Mouse (Mus musculus) forebrain, embryonic 16.5 days (tissue): ENCODE results near the gene Uvssa. TPM values are rescaled to one million over a fixed set of nuclear protein-coding genes. Genes with fewer than 3 reads are reported as not detected.

Experiments
- ATAC-seq: fragments of 200-750 bp; cut with Nextera tagmentation; 2 replicates; pipeline ENCODE4 v1.8.0; 2017; ENCODE audit warnings: mild to moderate bottlenecking, moderate library complexity
- H3K27ac ChIP-seq: fragments of 300-500 bp; sonication (generic); 2 replicates; pipeline ENCODE4 v1.5.1; 2014; ENCODE audit warnings: low read length, control low read depth
- H3K27me3 ChIP-seq: fragments of 300-500 bp; sonication (generic); replicated peaks from 2 replicates; pipeline ENCODE4 v1.6.1; 2014; ENCODE audit warnings: low read length; ENCODE audit not compliant: control insufficient read depth, insufficient read depth
- H3K36me3 ChIP-seq: fragments of 300-500 bp; sonication (generic); 2 replicates; pipeline ENCODE4 v1.6.1; 2014; ENCODE audit not compliant: control insufficient read depth, insufficient read depth
- H3K4me1 ChIP-seq: fragments of 300-500 bp; sonication (generic); replicated peaks from 2 replicates; pipeline ENCODE4 v1.6.1; 2014; ENCODE audit warnings: low read length; ENCODE audit not compliant: control insufficient read depth, insufficient read depth
- H3K4me2 ChIP-seq: fragments of 300-500 bp; sonication (generic); 2 replicates; pipeline ENCODE4 v1.6.1; 2014; ENCODE audit warnings: mild to moderate bottlenecking, low read length, control low read depth
- H3K4me3 ChIP-seq: fragments of 300-500 bp; sonication (generic); replicated peaks from 2 replicates; pipeline ENCODE4 v1.5.1; 2014; ENCODE audit warnings: mild to moderate bottlenecking, low read length, control low read depth
- H3K9ac ChIP-seq: fragments of 300-500 bp; sonication (generic); replicated peaks from 2 replicates; pipeline ENCODE4 v1.6.1; 2014; ENCODE audit warnings: low read depth, low read length, control low read depth
- H3K9me3 ChIP-seq: fragments of 300-500 bp; sonication (generic); 2 replicates; pipeline ENCODE4 v1.6.1; 2016; ENCODE audit warnings: low read length; ENCODE audit not compliant: control insufficient read depth
- WGBS: fragments of 180-500 bp; shearing (Covaris S2); extraction: QIAGEN DNeasy Blood & Tissue Kit; methylation state at CpG from one replicate; pipeline ENCODE4 v1.1.7; 2014; 5-methylcytosine and 5-hydroxymethylcytosine counted together
- polyA plus RNA-seq: library from polyadenylated mRNA; unstranded; fragments of >200 nt; fragmentation: Nextera tagmentation; extraction: Ambion mirVana; gene quantifications from 2 replicates; pipeline ENCODE4 v1.2.1, GENCODE M21; 2015

Uvssa gene
- polyA plus RNA-seq, 1 experiment from 2014 or later: 8.7 TPM

GRCm38 (mm10) chr5:33344070-33344469 lies 34.3 kb upstream of the Uvssa start:
- H3K36me3 ChIP-seq: peaks cover 4% of the 10 kb centered on the region; the same call in 1 of the 2 replicates
- H3K4me2 ChIP-seq: no peak overlapping the region
- whole genome bisulfite sequencing: over 99% methylated on average over 3 of the region's 3 CpGs
- H3K9ac ChIP-seq: no peak overlapping the region
- no peak overlapping the region for H3K4me3 ChIP-seq
- H3K4me1 ChIP-seq: no peaks in the 10 kb centered on the region
- H3K27me3 ChIP-seq: no peaks in the 10 kb centered on the region
- H3K27ac ChIP-seq: no peak overlapping the region
- ATAC-seq: no peak
- H3K9me3 ChIP-seq: no peaks in the 10 kb centered on the region

- H3K9ac ChIP-seq: no peak overlapping the region
- H3K4me1 ChIP-seq: no peaks in the 10 kb centered on the region
- H3K36me3 ChIP-seq: peaks cover 4% of the 10 kb centered on the region; the same call in 1 of the 2 replicates
- H3K9me3 ChIP-seq: no peaks in the 10 kb centered on the region
- no peak for ATAC-seq
- no peak overlapping the region for H3K27ac ChIP-seq
- no peaks in the 10 kb centered on the region for H3K27me3 ChIP-seq
- H3K4me2 ChIP-seq: no peak overlapping the region
- no peak overlapping the region for H3K4me3 ChIP-seq
- WGBS: 66% methylated on average over 3 of the region's 3 CpGs
These were observed 30.7 kb upstream of the Uvssa start for GRCm38 (mm10) chr5:33347620-33348019.

DNA sequence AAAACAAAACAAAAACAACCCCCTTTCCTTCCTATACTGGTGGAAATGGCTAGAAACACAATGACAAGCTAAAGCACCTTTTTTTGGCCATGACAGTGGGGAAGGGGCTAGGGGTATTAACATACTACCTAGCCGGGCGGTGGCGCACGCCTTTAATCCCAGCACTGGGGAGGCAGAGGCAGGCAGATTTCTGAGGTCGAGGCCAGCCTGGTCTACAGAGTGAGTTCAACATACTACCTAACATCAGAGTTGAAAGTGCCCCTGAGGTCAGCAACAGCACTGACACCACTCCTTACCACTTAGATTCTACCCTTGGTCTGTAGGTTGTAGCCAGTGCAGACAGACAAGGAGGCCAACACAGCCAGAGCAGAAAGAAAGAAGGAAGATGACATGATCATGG lies 29.1 kb upstream of the Uvssa start:
- no peak for ATAC-seq

DNA sequence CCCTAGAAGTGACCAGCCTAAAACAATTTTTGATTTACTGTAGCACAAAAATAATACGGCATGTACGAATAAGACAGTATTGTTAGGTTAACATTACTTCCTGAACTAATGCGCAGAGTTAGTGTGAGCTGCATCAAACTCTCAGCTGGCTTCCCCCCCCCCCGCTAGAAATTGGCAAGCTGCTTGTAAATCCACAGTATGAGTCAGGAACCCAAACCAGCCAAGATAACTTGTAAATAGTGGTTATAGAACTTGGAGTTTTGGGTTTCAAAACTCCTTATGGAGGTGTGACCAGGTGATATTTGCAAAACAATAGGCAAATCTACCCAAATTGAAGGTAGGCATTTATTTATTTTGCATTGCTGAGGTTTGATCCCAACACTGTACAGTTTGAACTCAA lies 28.6 kb upstream of the Uvssa start:
- Histone ChIP-seq H3K9me3 (no peaks in the 10 kb centered on the region), H3K4me3 (no peak overlapping the region), H3K9ac (no peak overlapping the region), H3K27ac (no peak overlapping the region), H3K27me3 (no peaks in the 10 kb centered on the region), H3K36me3 (peaks cover 3% of the 10 kb centered on the region; the same call in 1 of the 2 replicates), H3K4me2 (no peak overlapping the region), H3K4me1 (no peaks in the 10 kb centered on the region)
- WGBS: 75% methylated on average over 4 of the region's 4 CpGs
- no peak for ATAC-seq

More for the DNA sequence above, 29.1 kb upstream of the Uvssa start:
- no peak overlapping the region for H3K4me3 ChIP-seq
- peaks cover 4% of the 10 kb centered on the region; the same call in 1 of the 2 replicates for H3K36me3 ChIP-seq
- no peaks in the 10 kb centered on the region for H3K4me1 ChIP-seq
- H3K27me3 ChIP-seq: no peaks in the 10 kb centered on the region
- 97% methylated on average over 5 of the region's 5 CpGs for WGBS
- no peak overlapping the region for H3K4me2 ChIP-seq
- H3K9me3 ChIP-seq: no peaks in the 10 kb centered on the region
- H3K9ac ChIP-seq: no peak overlapping the region
- H3K27ac ChIP-seq: no peak overlapping the region

- Histone ChIP-seq H3K9ac (no peak overlapping the region), H3K9me3 (no peaks in the 10 kb centered on the region), H3K27ac (no peak overlapping the region), H3K4me2 (no peak overlapping the region), H3K27me3 (no peaks in the 10 kb centered on the region), H3K36me3 (no peaks in the 10 kb centered on the region), H3K4me1 (no peaks in the 10 kb centered on the region), H3K4me3 (no peak overlapping the region)
- ATAC-seq: no peak
- WGBS: 90% methylated on average over 3 of the region's 3 CpGs
These were observed 26.6 kb upstream of the Uvssa start for GRCm38 (mm10) chr5:33351556-33352272.

- H3K9me3 ChIP-seq: no peaks in the 10 kb centered on the region
- ATAC-seq: no peak
- H3K4me1 ChIP-seq: no peaks in the 10 kb centered on the region
- 80% methylated on average over 8 of the region's 8 CpGs for WGBS
- H3K27me3 ChIP-seq: no peaks in the 10 kb centered on the region
- H3K4me2 ChIP-seq: no peak overlapping the region
- no peaks in the 10 kb centered on the region for H3K36me3 ChIP-seq
- no peak overlapping the region for H3K27ac ChIP-seq
- no peak overlapping the region for H3K9ac ChIP-seq
- no peak overlapping the region for H3K4me3 ChIP-seq
These were observed 26.1 kb upstream of the Uvssa start for GRCm38 (mm10) chr5:33352273-33352645.

DNA sequence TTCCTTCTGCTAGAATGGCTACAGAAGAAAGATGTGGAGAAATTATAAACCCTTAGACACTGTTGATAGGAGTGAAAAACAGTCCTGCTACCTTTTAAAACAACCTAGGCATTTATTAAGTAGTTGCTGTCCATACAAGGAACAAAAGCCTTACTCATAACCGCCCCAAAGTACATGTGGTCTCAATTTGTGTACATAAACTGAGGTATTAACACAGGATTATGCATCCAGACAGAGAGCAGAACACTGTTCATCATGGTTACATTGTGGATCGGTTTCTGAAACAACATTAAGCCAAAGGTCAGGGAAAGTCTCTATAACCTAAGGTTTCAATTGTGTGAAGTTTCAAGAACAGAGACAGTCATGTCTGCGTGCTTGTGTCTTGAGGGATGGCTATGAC lies 25.3 kb upstream of the Uvssa start:
- no peak for ATAC-seq
- no peak overlapping the region for H3K4me2 ChIP-seq
- no peaks in the 10 kb centered on the region for H3K27me3 ChIP-seq
- no peak overlapping the region for H3K27ac ChIP-seq
- no peaks in the 10 kb centered on the region for H3K36me3 ChIP-seq
- WGBS: 88% methylated on average over 3 of the region's 3 CpGs
- H3K9me3 ChIP-seq: no peaks in the 10 kb centered on the region
- no peak overlapping the region for H3K4me3 ChIP-seq
- H3K9ac ChIP-seq: no peak overlapping the region
- no peaks in the 10 kb centered on the region for H3K4me1 ChIP-seq

DNA sequence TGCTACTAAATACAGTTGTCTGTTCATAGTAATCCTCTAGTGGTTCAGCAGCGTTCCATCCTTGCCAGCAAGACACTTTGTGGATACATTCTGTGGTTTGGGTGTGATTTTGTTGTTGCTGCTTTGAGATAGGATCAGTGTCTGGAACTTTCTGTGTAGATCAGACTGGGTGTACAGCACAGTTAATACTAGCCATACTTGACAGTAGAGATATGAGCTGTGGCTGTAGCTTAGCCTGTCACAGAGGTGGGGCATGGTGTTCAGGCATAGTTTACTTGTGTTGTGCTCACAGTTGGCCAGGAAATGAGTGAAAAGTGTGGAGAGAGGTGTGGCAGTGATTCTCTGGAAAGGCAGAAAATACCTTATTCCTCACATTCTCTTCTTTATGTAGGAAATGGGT lies 20.9 kb upstream of the Uvssa start:
- H3K27ac ChIP-seq: no peak overlapping the region
- WGBS: 93% methylated on average over 1 of the region's 1 CpGs
- no peaks in the 10 kb centered on the region for H3K27me3 ChIP-seq
- peaks cover 19% of the 10 kb centered on the region; the same call in 1 of the 2 replicates for H3K36me3 ChIP-seq
- no peaks in the 10 kb centered on the region for H3K4me1 ChIP-seq
- H3K4me2 ChIP-seq: no peak overlapping the region
- H3K9me3 ChIP-seq: no peaks in the 10 kb centered on the region
- H3K4me3 ChIP-seq: no peak overlapping the region
- no peak for ATAC-seq
- no peak overlapping the region for H3K9ac ChIP-seq

- 99% methylated on average over 4 of the region's 4 CpGs for WGBS
- no peak overlapping the region for H3K27ac ChIP-seq
- no peaks in the 10 kb centered on the region for H3K4me1 ChIP-seq
- no peak for ATAC-seq
- H3K4me3 ChIP-seq: no peak overlapping the region
- H3K36me3 ChIP-seq: peaks cover 24% of the 10 kb centered on the region
- no peak overlapping the region for H3K9ac ChIP-seq
- H3K9me3 ChIP-seq: no peaks in the 10 kb centered on the region
- no peaks in the 10 kb centered on the region for H3K27me3 ChIP-seq
- H3K4me2 ChIP-seq: no peak overlapping the region
These were observed 19.9 kb upstream of the Uvssa start for GRCm38 (mm10) chr5:33358467-33358866.

DNA sequence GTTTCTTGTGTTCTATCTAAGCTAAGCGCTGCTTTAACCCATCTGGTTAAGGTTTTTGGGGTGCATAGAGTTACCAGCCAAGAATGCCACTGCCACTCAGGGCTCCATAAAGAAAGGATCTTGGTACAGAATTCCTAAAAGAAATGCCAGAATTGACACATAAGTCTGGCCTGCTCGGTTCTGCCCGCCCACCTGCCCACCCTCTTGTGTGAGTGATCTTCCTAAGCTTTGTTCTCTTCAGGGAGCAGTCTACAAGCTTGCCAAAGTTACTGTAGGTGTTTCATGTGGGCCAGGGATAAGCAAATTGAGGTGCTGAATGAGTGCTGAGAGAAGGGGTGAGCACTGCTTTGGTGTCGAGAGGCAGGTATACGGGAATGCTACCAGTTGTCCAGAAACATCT lies 15.1 kb upstream of the Uvssa start:
- H3K4me2 ChIP-seq: no peak overlapping the region
- peaks cover 33% of the 10 kb centered on the region for H3K36me3 ChIP-seq
- no peak overlapping the region for H3K27ac ChIP-seq
- H3K9me3 ChIP-seq: no peaks in the 10 kb centered on the region
- no peak for ATAC-seq
- 91% methylated on average over 5 of the region's 5 CpGs for WGBS
- H3K27me3 ChIP-seq: no peaks in the 10 kb centered on the region
- H3K4me1 ChIP-seq: no peaks in the 10 kb centered on the region
- no peak overlapping the region for H3K9ac ChIP-seq
- H3K4me3 ChIP-seq: no peak overlapping the region
